Mouse (Mus musculus): ENCODE data around the gene Smad1. TPM values are rescaled to one million over a fixed set of nuclear protein-coding genes. Genes with fewer than 3 reads are reported as not detected.

Gene Smad1
- polyA plus RNA-seq, 1 experiment from 2014 or later, result 64.2 TPM

GRCm38 (mm10) chr8:79310801-79311200 lies 88.5 kb downstream of the Smad1 start:
- no peak overlapping the region for H3K4me3 ChIP-seq
- H3K27me3 ChIP-seq, result no peaks in the 10 kb centered on the region
- H3K9ac ChIP-seq, result no peak overlapping the region
- no peaks in the 10 kb centered on the region for H3K4me1 ChIP-seq (replicated peaks)
- no peaks in the 10 kb centered on the region for H3K9me3 ChIP-seq
- 64% methylated on average over 2 of the region's 2 CpGs for WGBS
- H3K27ac ChIP-seq, result no peak overlapping the region
- no peak for ATAC-seq (ENCODE audit: low FRiP score)
- no peaks in the 10 kb centered on the region for H3K36me3 ChIP-seq
- no peak overlapping the region for H3K4me2 ChIP-seq

GRCm38 (mm10) chr8:79305941-79306340 lies 93.4 kb downstream of the Smad1 start:
- no peak for ATAC-seq (ENCODE audit: low FRiP score)
- no peak overlapping the region for H3K27ac ChIP-seq
- no peaks in the 10 kb centered on the region for H3K9me3 ChIP-seq

GRCm38 (mm10) chr8:79301548-79301947 lies 97.8 kb downstream of the Smad1 start:
- no peak for ATAC-seq (ENCODE audit: low FRiP score)
- no peak overlapping the region for H3K9ac ChIP-seq
- WGBS, result 88% methylated on average over 3 of the region's 3 CpGs
- H3K4me2 ChIP-seq, result no peak overlapping the region
- 0 out of 2 replicates have a peak, but pooled peaks cover 3% of the 10 kb centered on the region for H3K4me1 ChIP-seq (replicated peaks)
- no peaks in the 10 kb centered on the region for H3K36me3 ChIP-seq
- H3K27ac ChIP-seq, result no peak overlapping the region
- H3K4me3 ChIP-seq, result no peak overlapping the region
- no peaks in the 10 kb centered on the region for H3K9me3 ChIP-seq
- no peaks in the 10 kb centered on the region for H3K27me3 ChIP-seq

More at GRCm38 (mm10) chr8:79305941-79306340, 93.4 kb downstream of the Smad1 start:
- Histone ChIP-seq H3K4me1 (replicated peaks) (no peaks in the 10 kb centered on the region), H3K4me2 (no peak overlapping the region), H3K36me3 (no peaks in the 10 kb centered on the region), H3K27me3 (no peaks in the 10 kb centered on the region), H3K4me3 (no peak overlapping the region), H3K9ac (no peak overlapping the region)
- WGBS, result 64% methylated on average over 5 of the region's 5 CpGs

GRCm38 (mm10) chr8:79299704-79300103 lies 99.6 kb downstream of the Smad1 start:
- H3K9ac ChIP-seq, result no peak overlapping the region
- no peak overlapping the region for H3K4me2 ChIP-seq
- no peaks in the 10 kb centered on the region for H3K27me3 ChIP-seq
- H3K36me3 ChIP-seq, result no peaks in the 10 kb centered on the region
- H3K27ac ChIP-seq, result no peak overlapping the region
- peaks cover 11% of the 10 kb centered on the region for H3K4me1 ChIP-seq (replicated peaks)
- WGBS, result 88% methylated on average over 5 of the region's 5 CpGs
- H3K9me3 ChIP-seq, result no peaks in the 10 kb centered on the region
- no peak overlapping the region for H3K4me3 ChIP-seq
- ATAC-seq (ENCODE audit: low FRiP score), result no peak

- peaks cover 21% of the 10 kb centered on the region for H3K4me1 ChIP-seq (replicated peaks)
- no peak overlapping the region for H3K4me3 ChIP-seq
- no peak overlapping the region for H3K27ac ChIP-seq
- no peak overlapping the region for H3K4me2 ChIP-seq
- no peaks in the 10 kb centered on the region for H3K27me3 ChIP-seq
- H3K9me3 ChIP-seq, result no peaks in the 10 kb centered on the region
- WGBS, result 36% methylated on average over 3 of the region's 3 CpGs
- ATAC-seq (ENCODE audit: low FRiP score), result no peak
- H3K9ac ChIP-seq, result no peak overlapping the region
- no peaks in the 10 kb centered on the region for H3K36me3 ChIP-seq
Measured at GRCm38 (mm10) chr8:79297763-79298162, 101.6 kb downstream of the Smad1 start.

- H3K4me3 ChIP-seq, result peak overlapping the region; percentile 59
- no peaks in the 10 kb centered on the region for H3K36me3 ChIP-seq
- H3K27me3 ChIP-seq, result no peaks in the 10 kb centered on the region
- ATAC-seq (ENCODE audit: low FRiP score), result peak; percentile 53; the same call in 1 of the 2 replicates
- H3K9me3 ChIP-seq, result no peaks in the 10 kb centered on the region
- H3K4me1 ChIP-seq (replicated peaks), result peaks cover 26% of the 10 kb centered on the region
- H3K27ac ChIP-seq, result peak overlapping the region; percentile 97
- WGBS, result 11% methylated on average over 18 of the region's 18 CpGs
- H3K9ac ChIP-seq, result peak overlapping the region; percentile 76
- H3K4me2 ChIP-seq, result peak overlapping the region; percentile 81
Measured at GRCm38 (mm10) chr8:79295276-79296105, 103.8 kb downstream of the Smad1 start.

- Histone ChIP-seq H3K27me3 (no peaks in the 10 kb centered on the region), H3K9me3 (no peaks in the 10 kb centered on the region), H3K27ac (peak within 1 kb of the TSS; percentile 97), H3K4me3 (peak within 1 kb of the TSS; percentile 59), H3K4me2 (peak within 1 kb of the TSS; percentile 81), H3K9ac (peak within 1 kb of the TSS; percentile 76), H3K36me3 (no peaks in the 10 kb centered on the region), H3K4me1 (replicated peaks) (peaks cover 26% of the 10 kb centered on the region)
- WGBS, result under 1% methylated on average over 55 of the region's 74 CpGs
- ATAC-seq (ENCODE audit: low FRiP score), result peak; percentile 97
Measured at GRCm38 (mm10) chr8:79294610-79295275, 104.6 kb downstream of the Smad1 start, which contains the start of gene Mmaa. Gene Mmaa, minus strand, starts transcription at chr8:79294937.

- H3K27ac ChIP-seq, result no peak overlapping the region
- peaks cover 26% of the 10 kb centered on the region for H3K4me1 ChIP-seq (replicated peaks)
- peak overlapping the region; percentile 59 for H3K4me3 ChIP-seq
- no peak for ATAC-seq (ENCODE audit: low FRiP score)
- H3K36me3 ChIP-seq, result no peaks in the 10 kb centered on the region
- peak overlapping the region; percentile 63 for H3K9ac ChIP-seq
- WGBS, result 75% methylated on average over 3 of the region's 3 CpGs
- no peaks in the 10 kb centered on the region for H3K9me3 ChIP-seq
- no peaks in the 10 kb centered on the region for H3K27me3 ChIP-seq
- H3K4me2 ChIP-seq, result peak overlapping the region; percentile 81
Measured at GRCm38 (mm10) chr8:79293841-79294240, 105.5 kb downstream of the Smad1 start.

- no peak overlapping the region for H3K4me3 ChIP-seq
Measured at GRCm38 (mm10) chr8:79292712-79293264, 106.5 kb downstream of the Smad1 start.

GRCm38 (mm10) chr8:79289592-79289991 lies 109.7 kb downstream of the Smad1 start:
- peaks cover 15% of the 10 kb centered on the region for H3K4me1 ChIP-seq (replicated peaks)
- no peak for ATAC-seq (ENCODE audit: low FRiP score)
- H3K27me3 ChIP-seq, result no peaks in the 10 kb centered on the region
- 75% methylated on average over 5 of the region's 5 CpGs for WGBS
- no peaks in the 10 kb centered on the region for H3K36me3 ChIP-seq
- H3K9me3 ChIP-seq, result no peaks in the 10 kb centered on the region
- H3K27ac ChIP-seq, result no peak overlapping the region
- no peak overlapping the region for H3K9ac ChIP-seq
- no peak overlapping the region for H3K4me2 ChIP-seq
- no peak overlapping the region for H3K4me3 ChIP-seq

More at GRCm38 (mm10) chr8:79292712-79293264, 106.5 kb downstream of the Smad1 start:
- Histone ChIP-seq H3K4me2 (0 out of 2 replicates have a peak overlapping the region, but pooled peaks have one; percentile 81), H3K27ac (no peak overlapping the region), H3K27me3 (no peaks in the 10 kb centered on the region), H3K4me1 (replicated peaks) (peaks cover 24% of the 10 kb centered on the region), H3K36me3 (no peaks in the 10 kb centered on the region), H3K9me3 (no peaks in the 10 kb centered on the region), H3K9ac (peak overlapping the region; percentile 63)
- no peak for ATAC-seq (ENCODE audit: low FRiP score)
- 91% methylated on average over 3 of the region's 3 CpGs for WGBS

GRCm38 (mm10) chr8:79288681-79289080 lies 110.6 kb downstream of the Smad1 start:
- 63% methylated on average over 2 of the region's 2 CpGs for WGBS
- H3K4me3 ChIP-seq, result no peak overlapping the region
- H3K9me3 ChIP-seq, result no peaks in the 10 kb centered on the region
- H3K27me3 ChIP-seq, result no peaks in the 10 kb centered on the region
- H3K36me3 ChIP-seq, result 0 out of 2 replicates have a peak, but pooled peaks cover 2% of the 10 kb centered on the region
- H3K4me2 ChIP-seq, result no peak overlapping the region
- H3K9ac ChIP-seq, result no peak overlapping the region
- H3K4me1 ChIP-seq (replicated peaks), result peaks cover 13% of the 10 kb centered on the region
- ATAC-seq (ENCODE audit: low FRiP score), result no peak
- H3K27ac ChIP-seq, result no peak overlapping the region
